Mouse (Mus musculus) lung, adult 2 months (tissue): ENCODE measurements at regions not wholly inside any gene's neighbourhood (a gene's known extent, or its start where the extent isn't known, plus 50 kb on each side); places are given as distances from the start of the nearest gene placed in this dataset.

ENCODE experiments used
- DNase-seq: peaks from one replicate; pipeline ENCODE4 v3.0.0; 2022
- H3K4me1 ChIP-seq: fragments of 200-500 bp; 2 replicates; pipeline ENCODE4 v1.6.1; 2011; ENCODE audit warnings: low read length; ENCODE audit not compliant: control insufficient read depth, insufficient read depth
- H3K4me3 ChIP-seq: fragments of 200-500 bp; replicated peaks from 2 replicates; pipeline ENCODE3; 2011; ENCODE audit warnings: low read depth, mild to moderate bottlenecking, control low read depth, low read length; ENCODE audit errors: extremely low read depth
- CTCF ChIP-seq: fragments of 200-500 bp; IDR thresholded peaks from 2 replicates; pipeline ENCODE4 v1.5.1; 2011; ENCODE audit warnings: mild to moderate bottlenecking, low read length, control low read depth; ENCODE audit not compliant: insufficient read depth
- POLR2A ChIP-seq: fragments of 200-500 bp; IDR thresholded peaks from 2 replicates; pipeline ENCODE4 v1.6.1; 2011; ENCODE audit warnings: low read depth, mild to moderate bottlenecking, control low read depth, low read length, borderline replicate concordance; ENCODE audit errors: extremely low read depth
- WGBS: fragments of 180-500 bp; shearing (Covaris S2); methylation state at CpG from one replicate; pipeline ENCODE4 v1.1.7; 2018; 5-methylcytosine and 5-hydroxymethylcytosine counted together

DNA sequence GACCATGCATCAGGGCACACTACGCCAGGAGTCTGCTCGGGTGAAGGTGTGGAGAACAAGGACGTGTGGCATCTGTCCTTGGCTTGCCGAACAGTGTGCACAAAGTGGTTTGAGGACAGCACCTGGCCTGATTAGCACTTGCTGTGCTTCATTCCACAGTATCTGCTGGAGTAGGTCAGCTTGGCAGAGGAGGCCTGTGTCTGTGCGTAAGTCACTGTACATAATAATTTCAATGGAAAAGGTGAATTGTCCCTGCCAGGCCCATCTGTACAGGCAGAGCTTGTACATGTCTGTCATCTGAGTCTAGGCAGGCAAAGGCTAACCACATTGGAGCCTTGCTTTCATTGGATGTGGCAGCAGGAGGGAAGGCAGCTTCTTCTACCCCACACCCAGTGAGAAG, 979.5 kb upstream of the Car8 start:
- TF ChIP-seq CTCF (no peak), POLR2A (no peak)
- no peak for DNase-seq
- 83% methylated on average over 5 of the region's 5 CpGs for WGBS
- no peak overlapping the region for H3K4me3 ChIP-seq
- H3K4me1 ChIP-seq: no peaks in the 10 kb centered on the region

DNA sequence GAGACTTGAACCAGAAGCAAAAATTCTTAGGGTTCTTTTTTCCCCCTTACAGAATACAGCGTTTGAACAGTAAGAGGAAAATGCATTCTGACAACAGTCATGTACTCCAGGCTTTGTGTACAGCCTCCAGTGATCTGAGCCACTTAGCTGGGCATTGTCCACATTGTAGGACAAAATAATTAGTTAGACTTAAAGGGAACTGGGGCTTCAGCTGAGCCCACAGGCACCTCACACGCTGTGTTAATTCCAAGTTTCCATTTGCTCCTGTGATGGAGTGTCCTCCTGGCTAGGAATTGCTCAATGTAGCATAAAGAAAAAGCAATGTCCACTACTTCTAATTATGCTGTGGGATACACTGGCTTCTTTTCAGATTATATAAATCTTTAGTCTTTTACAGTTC, 969.8 kb upstream of the Car8 start:
- WGBS: 75% methylated on average over 2 of the region's 2 CpGs
- no peaks in the 10 kb centered on the region for H3K4me1 ChIP-seq
- no peak for TF ChIP-seq POLR2A
- TF ChIP-seq CTCF: no peak
- no peak overlapping the region for H3K4me3 ChIP-seq
- DNase-seq: no peak

DNA sequence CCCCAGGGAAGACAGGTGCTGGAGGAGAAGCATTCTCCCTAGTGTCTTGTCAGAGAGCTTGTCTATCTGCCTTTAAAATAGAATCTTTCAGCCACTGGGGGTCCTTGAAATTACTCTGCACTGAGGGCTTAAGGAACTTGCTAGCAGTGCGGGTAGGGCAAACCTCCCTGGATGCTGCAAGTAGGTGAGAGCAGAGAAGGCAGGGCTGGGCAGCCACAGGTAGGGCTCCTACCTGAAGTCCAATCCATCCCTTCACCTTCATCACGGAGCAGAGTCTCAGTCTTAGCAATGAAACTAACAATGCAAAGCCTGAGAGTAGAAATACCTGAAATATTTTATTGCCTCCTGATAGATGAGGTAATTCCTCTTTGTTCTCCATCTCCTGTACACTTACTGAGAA, 961.2 kb upstream of the Car8 start:
- TF ChIP-seq CTCF: no peak
- no peak for TF ChIP-seq POLR2A
- 58% methylated on average over 2 of the region's 2 CpGs for WGBS

DNA sequence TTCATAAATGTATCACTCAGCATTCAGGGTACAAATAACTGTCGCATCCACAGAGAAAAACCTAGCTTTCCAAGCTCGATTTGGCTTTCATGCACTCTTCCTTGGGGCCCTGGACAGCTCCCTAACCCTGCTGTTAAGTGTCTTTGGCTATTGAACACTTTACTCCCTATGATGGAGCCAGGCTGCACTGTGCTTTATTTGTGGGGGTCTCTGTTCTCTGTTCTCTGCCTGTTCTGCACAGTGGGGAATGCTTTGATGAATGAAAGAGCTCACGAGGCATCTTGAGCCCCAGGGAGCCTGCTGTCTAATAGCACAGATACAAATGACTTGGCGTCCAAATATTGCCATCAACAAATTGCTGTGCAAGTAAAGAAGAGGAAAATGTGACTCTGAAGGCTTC, 957.6 kb upstream of the Car8 start:
- no peaks in the 10 kb centered on the region for H3K4me1 ChIP-seq
- H3K4me3 ChIP-seq: no peak overlapping the region
- DNase-seq: no peak
- WGBS: 53% methylated on average over 4 of the region's 4 CpGs
- TF ChIP-seq CTCF (no peak), POLR2A (no peak)

More for the DNA sequence above, 961.2 kb upstream of the Car8 start:
- no peaks in the 10 kb centered on the region for H3K4me1 ChIP-seq
- no peak overlapping the region for H3K4me3 ChIP-seq
- DNase-seq: no peak

DNA sequence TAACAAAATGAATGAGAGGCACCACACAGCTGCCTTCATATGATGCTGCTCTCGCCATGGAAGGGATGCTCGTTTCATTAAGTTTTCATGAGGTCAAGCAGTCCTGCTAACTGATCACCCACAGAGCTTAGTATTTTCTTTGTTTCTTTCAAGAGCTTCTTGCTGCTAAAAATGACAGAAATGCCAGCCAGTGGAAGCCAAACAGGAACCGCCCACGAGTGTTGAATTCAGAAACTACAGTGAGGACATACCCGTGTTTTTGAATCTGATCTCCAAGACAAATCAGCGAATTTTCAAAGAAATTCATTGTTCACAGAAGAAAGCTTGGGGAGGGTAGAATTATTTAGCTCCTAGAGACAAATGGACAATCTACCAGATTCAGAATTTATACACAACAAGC, 954.3 kb upstream of the Car8 start:
- TF ChIP-seq CTCF (no peak), POLR2A (no peak)
- no peak for DNase-seq
- H3K4me3 ChIP-seq: no peak overlapping the region
- H3K4me1 ChIP-seq: no peaks in the 10 kb centered on the region
- 62% methylated on average over 6 of the region's 6 CpGs for WGBS

DNA sequence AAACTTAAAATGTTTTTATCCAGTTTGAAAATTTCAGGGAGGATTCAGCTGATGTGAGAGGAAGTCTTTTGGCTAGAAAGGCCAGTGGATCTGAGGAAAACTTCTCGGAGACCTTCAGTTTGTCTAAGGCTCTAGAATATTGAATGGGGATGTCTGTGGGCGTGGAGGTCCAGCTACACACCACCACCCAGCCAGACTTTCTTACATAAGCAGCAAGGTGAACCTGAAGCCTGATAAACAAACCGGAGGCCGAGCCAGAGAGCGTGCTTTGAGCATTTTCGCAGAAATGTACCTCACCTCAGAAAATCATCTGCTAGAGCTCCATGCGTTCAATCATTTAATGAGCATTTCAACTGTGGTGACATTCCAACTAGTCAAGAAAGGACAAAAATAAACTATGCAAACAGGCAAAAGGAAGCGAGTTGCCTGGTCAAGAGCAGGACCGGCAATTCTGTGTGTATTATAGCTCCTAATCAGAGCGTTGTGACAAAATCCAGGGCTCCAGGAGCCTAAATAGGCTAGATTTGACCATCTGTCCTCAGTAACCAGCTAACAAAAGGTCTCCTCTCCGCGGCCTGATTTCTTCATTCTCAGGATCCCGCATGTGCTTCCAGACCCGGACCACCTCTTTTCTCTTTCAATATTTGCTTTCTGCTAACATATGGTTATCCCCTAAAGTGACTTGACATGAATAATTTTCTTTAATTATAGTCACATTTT, 946.5 kb upstream of the Car8 start:
- no peak for TF ChIP-seq POLR2A
- TF ChIP-seq CTCF: no peak
- Histone ChIP-seq H3K4me3 (no peak overlapping the region), H3K4me1 (peaks cover 4% of the 10 kb centered on the region)

DNA sequence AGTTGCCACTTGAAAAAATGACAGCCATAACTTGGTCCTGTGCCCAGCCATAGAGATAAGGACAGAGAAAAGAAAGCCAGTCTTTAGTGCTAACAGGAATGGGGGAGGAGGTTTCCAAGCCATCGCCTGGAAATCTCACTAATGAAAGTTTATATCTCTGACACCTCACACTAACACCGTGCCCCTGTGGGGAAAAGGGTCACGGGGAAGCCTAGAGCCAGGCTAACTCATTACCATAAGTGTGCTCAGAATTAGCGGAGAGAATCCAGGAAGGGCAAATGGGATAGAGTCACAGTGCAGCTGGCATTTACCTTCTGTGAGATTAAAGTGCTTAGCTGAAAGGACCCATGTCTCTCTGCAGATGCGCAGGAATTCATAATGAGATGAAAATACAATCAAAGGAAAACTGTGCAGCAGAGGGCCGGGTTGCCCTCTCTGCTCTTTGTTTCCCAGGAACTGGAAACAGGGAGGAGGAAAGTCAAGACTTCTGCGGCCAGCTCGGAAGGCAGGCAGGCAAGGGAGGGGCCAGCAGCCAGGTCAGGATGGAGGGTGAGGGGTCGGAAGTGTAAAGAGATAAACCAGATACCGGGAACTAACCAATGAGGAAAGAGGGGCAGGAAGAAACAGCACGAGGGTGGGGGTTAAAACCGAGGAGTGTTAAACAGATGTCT, 945.7 kb upstream of the Car8 start:
- no peak overlapping the region for H3K4me3 ChIP-seq
- peaks cover 4% of the 10 kb centered on the region for H3K4me1 ChIP-seq
- TF ChIP-seq POLR2A (no peak), CTCF (no peak)
- peak; percentile 10 for DNase-seq
- WGBS: 2% methylated on average over 12 of the region's 12 CpGs

More for the DNA sequence above, 946.5 kb upstream of the Car8 start:
- no peak for DNase-seq
- 39% methylated on average over 14 of the region's 14 CpGs for WGBS

DNA sequence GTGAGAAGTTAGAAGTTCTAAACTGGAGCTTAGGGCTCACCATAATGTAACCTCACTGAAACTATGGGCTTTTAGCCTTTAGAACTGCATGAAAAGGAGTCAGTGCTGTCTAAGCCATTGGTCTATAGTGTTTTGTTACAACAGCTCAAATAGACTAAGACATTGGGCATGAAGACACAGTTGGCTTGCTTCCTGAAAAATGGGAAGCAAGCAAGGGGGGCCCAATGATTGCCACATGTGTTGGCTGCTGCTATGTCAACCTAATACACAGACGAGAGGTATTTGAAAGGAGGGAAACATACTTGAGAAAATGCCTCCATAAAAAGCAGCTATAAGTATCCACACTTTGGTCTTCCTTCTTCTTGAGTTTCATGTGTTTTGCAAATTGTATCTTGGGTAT, 935.5 kb upstream of the Car8 start:
- DNase-seq: no peak
- TF ChIP-seq CTCF (no peak), POLR2A (no peak)
- 44% methylated on average over 1 of the region's 1 CpGs for WGBS
- H3K4me1 ChIP-seq: no peaks in the 10 kb centered on the region
- no peak overlapping the region for H3K4me3 ChIP-seq

DNA sequence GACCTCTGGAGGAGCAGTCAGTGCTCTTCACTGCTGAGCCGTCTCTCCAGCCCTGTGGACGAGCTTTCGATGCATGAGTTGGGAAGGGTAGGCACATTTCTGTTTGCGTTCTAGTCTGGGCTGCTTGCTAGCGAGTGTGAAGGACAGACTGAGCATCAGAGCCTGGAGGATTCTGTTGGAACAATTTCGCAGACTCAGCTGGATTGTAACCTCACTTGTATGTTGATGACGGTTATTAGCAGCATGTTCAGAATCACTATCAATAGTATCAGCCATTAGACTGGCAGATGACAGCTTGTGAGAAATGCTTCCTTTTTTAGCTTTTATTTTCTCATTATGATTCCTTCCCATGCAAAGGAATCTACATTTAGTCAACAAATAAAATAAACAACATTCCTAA, 923.5 kb upstream of the Car8 start:
- Histone ChIP-seq H3K4me3 (no peak overlapping the region), H3K4me1 (no peaks in the 10 kb centered on the region)
- WGBS: 78% methylated on average over 7 of the region's 7 CpGs
- TF ChIP-seq POLR2A (no peak), CTCF (no peak)
- DNase-seq: no peak

DNA sequence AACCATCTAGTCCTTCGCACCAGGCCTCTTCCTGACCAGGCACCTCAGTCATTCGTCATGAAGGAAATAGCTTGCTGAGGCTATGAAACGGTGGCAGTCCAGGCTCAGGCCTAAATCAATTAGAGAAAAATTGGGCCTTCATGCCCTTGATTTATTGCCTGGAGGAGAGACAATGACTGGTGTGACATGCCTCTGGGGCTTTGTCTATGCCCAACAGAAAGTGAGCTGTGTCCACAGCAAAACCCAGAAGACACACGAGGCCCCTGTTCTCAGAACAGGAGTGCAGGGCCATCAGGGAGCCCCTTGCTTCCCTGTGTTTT, 922.9 kb upstream of the Car8 start:
- no peaks in the 10 kb centered on the region for H3K4me1 ChIP-seq
- 60% methylated on average over 4 of the region's 4 CpGs for WGBS
- TF ChIP-seq CTCF: no peak
- TF ChIP-seq POLR2A: no peak
- no peak for DNase-seq
- no peak overlapping the region for H3K4me3 ChIP-seq
